Mouse (Mus musculus) brain, embryonic 18.5 days (tissue): ENCODE results near the gene Mbd3.

ENCODE experiments used
- DNase-seq: peaks from one replicate; pipeline ENCODE4 v3.0.0-alpha.2; 2012; ENCODE audit warnings: low read depth, low spot score

Gene Mbd3

GRCm38 (mm10) chr10:80423562-80423961 is 24.2 kb upstream of the Mbd3 start:
- DNase-seq, result no peak

GRCm38 (mm10) chr10:80421651-80422472 is 22.5 kb upstream of the Mbd3 start:
- DNase-seq, result no peak

- DNase-seq, result no peak
These were observed 21.9 kb upstream of the Mbd3 start for GRCm38 (mm10) chr10:80421208-80421607.

DNA sequence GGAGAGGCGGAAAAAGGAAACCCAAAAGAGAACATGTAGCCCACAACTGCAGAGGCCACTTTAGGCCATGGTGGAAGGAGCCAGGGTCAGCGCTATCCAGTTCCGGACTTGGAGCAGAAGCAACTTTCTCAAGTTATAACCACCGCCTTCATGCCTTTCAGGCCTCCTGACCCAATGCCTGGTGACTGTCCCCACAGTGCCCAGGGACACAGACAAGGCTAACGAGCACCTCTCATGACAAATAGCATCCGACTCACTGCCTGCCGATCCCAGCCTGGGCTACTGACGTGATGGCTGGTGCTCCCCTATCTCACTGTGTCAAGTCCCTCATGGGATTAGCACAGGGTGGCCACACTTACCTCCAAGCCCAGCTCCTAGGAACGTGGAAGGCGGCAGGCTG is 21.4 kb upstream of the Mbd3 start:
- DNase-seq, result no peak

DNA sequence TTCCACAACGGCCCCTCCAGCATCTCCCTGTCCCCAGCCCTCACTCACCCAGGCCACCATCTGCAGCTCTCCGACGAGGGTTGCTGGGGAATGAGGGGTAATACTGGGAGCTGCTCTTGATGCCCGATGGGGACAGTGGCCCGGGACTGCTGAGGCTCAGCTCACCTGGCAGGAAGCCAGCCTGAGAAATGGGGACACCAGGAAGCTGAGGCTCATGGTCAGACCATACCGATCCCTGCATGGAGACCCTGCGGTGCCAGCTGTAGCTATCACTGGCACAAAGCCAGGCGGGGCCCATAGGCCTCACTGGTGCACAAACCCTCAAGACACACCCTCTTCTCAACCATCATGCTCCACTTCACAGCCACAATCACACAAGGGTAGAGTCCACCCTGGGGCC is 20.1 kb upstream of the Mbd3 start:
- no peak for DNase-seq

- DNase-seq, result no peak
These were observed 19.0 kb upstream of the Mbd3 start for GRCm38 (mm10) chr10:80418311-80418710.

GRCm38 (mm10) chr10:80417841-80418240 is 18.5 kb upstream of the Mbd3 start:
- no peak for DNase-seq

DNA sequence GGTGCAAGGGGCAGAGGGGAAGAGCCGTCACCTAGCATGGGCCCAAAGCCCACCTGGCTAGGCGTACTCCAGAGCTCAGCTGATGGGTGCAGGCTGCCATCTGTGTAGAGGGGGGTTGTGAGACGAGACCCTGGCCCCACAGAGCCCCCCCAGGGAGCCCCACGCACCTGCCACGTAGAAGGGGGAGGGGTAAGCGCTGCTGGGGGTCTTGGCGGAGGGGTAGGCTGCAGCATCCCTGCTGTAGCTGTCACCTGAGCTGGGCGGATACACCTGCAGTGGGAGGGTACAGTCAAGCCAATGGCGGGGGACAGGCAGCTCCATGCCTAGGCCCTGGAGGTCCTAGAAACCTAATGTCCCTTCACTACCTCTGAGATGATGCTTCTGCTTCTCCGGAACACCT is 18.0 kb upstream of the Mbd3 start:
- DNase-seq, result no peak

DNA sequence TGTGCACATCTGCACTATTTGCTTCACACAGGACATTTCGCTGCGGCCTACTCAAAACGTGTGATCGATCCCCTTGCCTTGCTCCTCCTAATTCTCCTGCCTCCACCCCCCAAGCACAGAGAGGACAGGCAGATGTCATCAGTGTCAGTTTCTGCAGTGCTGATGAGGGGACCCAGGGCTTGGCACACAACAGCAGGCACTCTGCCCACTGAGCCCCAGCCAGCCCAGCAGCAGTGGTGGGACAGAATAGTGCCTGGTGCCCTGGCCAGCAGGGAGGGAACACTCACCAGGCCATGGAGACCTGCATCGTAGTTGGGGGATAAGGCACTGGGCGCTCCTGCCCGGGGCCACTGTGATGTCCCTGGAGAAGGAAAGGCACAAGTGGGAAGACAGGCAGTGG is 16.2 kb upstream of the Mbd3 start:
- DNase-seq, result no peak

DNA sequence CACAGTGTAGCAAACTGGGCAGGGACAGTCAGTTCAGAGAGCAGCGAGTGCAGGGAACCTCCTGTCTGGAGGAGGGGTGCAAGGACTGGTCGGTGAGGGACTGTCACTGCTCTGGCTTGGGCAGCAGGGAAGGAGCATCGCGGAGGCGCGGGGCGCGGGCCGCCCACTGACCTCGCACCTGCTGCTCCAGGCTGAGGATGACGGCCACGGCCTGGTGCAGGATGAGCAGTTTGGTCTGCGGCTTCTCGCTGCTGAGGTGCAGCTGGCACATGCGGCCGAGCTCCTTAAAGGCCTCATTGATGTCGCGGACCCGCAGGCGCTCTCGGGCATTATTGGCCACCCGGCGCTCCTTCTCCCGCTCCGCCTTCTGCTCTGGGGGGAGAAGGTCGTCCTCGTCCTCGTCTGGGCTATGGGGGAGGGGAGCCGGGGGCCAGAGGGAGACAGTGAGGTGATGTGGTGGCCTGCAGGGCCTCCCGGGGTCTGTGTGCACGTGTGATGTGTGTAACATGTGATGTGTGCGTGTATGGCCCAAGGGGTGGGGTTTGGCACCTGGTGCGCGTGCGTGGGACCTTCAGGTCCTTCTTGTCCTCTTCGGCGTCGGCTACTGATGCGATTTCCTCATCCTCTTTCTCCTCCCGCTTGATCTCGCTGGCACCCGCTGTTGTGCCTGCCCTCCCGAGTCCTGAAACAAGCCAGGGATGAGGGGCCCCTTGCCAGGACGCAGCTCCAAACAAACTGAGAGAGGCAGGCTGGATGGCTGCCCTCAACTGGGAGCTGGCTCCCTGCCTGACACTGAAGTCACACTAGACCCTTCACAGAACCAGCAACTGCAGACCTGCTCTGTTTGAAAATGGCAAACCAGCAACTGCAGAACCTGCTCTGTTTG is 13.5 kb upstream of the Mbd3 start:
- no peak for DNase-seq

GRCm38 (mm10) chr10:80407924-80408323 is 8.6 kb upstream of the Mbd3 start:
- DNase-seq, result no peak

GRCm38 (mm10) chr10:80406684-80407501 is 7.5 kb upstream of the Mbd3 start, which contains the start of gene Uqcr11:
TSS of gene Uqcr11 (minus strand) at chr10:80406830.
- peak; percentile 87 for DNase-seq

- no peak for DNase-seq
These were observed 6.3 kb upstream of the Mbd3 start for GRCm38 (mm10) chr10:80405481-80406173.

- no peak for DNase-seq
These were observed 3.8 kb upstream of the Mbd3 start for GRCm38 (mm10) chr10:80403044-80403692.

GRCm38 (mm10) chr10:80400704-80401161 is 1.4 kb upstream of the Mbd3 start:
- DNase-seq, result no peak

DNA sequence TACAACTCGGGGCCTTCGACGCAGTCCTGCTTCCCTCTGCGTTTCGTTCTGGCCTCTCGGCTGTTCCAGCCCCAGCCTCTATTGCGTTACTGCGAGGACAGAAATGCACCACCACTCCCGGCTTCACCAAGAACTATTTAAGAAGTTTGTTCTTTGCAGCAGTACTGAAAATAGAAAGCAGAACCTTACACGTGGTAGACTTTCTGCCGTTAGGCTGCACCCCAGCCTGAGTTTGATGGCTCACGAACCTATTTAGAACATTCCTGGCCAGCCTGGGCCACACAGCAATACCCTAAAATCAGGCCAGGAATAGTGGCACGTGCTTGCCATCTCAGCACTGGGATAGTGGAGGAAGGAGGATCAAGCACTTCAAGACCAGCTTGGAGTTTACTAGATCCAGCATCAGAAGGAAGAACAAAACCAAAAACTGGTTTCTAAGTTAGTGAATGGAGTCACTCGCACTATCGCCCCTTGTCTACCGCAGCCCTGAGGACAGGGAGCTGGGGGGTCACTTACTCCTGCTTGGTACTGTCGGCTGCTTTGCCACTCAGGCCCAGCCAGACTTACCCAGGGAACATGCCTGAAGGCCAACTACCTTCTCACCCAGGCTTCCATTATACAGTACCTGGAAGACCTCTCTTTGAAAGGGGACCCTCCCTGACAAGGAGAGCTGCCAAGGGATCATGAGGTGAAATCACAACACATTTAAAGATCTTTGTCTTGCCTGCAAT is 788 bp upstream of the Mbd3 start:
- no peak for DNase-seq

- peak; percentile 96 for DNase-seq
These were observed 595 bp downstream of the Mbd3 start for GRCm38 (mm10) chr10:80398719-80399190.

DNA sequence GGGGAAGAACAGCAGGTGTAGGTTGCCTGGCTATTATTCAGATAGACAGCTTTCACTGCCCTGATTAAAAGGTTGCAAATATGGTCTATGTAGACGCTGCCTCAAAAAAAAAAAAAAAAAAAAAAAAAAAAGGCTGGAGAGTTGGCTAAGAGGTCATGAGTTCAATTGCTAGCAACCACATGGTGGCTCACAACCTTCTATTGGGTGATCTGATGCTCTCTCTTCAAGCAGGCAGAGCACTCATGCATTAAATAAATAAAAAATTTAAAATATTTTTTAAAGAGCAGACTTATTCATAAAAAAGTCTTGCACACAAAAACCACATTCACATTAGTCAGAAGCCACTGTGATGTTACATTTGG is 1.2 kb downstream of the Mbd3 start:
- no peak for DNase-seq

DNA sequence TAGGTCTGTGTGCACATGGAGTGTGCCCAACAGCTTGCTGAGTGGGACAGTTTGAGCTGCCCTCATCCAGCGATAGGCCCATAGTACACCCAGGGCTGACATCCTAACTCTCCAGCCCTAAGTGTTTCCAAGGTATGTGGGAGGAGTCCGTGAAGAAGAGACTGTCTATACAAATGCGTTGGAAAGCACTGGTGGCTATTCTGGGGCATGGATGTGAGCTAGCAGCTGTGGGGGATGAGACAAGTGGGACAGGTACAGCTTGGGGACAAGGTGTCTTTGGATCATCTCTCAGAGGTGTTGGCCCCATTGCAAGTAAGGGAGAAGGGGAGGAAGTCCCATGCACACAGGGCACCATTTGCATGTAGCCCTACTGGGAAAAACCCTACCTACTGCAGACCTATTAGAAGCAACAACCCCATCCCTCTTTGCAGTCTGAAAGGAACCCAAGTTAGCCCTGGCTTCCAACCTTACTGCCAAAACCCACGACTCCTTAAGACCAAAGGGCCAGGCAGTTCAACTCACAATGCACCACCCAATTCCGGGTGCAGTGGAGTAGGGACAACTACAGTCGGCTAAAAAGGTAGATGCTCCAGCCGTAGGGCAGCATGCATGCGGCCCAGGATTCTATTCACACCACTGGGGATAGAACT is 1.7 kb downstream of the Mbd3 start:
- DNase-seq, result no peak
